Mouse (Mus musculus) olfactory bulb, adult 2 months (tissue): Measurements from ENCODE around the gene Aldh1l2.

Experiments
- CTCF ChIP-seq: fragments of 200-500 bp; IDR thresholded peaks from 2 replicates; pipeline ENCODE4 v1.5.1; 2012; ENCODE audit warnings: low read depth, mild to moderate bottlenecking, low read length, moderate library complexity; ENCODE audit not compliant: insufficient read depth
- POLR2A ChIP-seq: fragments of 200-500 bp; IDR thresholded peaks from 2 replicates; pipeline ENCODE4 v1.6.1; 2012; ENCODE audit warnings: mild to moderate bottlenecking, low read depth, low read length, moderate library complexity; ENCODE audit not compliant: insufficient read depth

DNA sequence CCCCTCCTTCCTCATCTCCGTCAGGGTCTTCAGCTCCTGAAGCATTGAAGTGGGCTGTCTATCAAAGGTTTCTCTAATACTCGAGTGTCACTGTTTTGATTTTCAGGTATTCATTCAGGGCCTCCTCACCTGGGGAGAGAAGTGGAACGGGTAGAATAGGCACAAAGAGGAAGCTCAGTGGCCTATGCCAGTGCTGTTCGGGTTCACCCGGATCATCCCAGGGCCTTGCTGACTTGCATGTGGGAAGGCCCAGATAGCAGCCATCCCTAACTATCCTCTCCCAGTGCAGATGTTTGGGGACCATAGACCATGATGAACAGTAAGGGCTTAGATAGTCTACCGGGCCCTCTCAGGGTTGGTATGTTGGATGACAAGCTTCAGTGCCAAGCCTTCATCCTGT lies 43.4 kb downstream of the Aldh1l2 start:
- TF ChIP-seq CTCF (no peak), POLR2A (no peak)
